Mouse (Mus musculus): ENCODE data around the gene Clec16a. TPM values are rescaled to one million over a fixed set of nuclear protein-coding genes. Genes with fewer than 3 reads are reported as not detected.

Clec16a gene
- polyA plus RNA-seq, 1 experiment: 19.6 TPM

- TF ChIP-seq GATA1 (IDR thresholded peaks at IDR 0.05; ENCODE audit: low read length): no peak
Measured at GRCm38 (mm10) chr16:10756168-10756567, 211.0 kb downstream of the Clec16a start.

- TF ChIP-seq GATA1 (IDR thresholded peaks at IDR 0.05; ENCODE audit: low read length): no peak
Measured at GRCm38 (mm10) chr16:10761182-10761581, 216.0 kb downstream of the Clec16a start.

GRCm38 (mm10) chr16:10762569-10763180 lies 217.5 kb downstream of the Clec16a start:
- no peak for TF ChIP-seq GATA1 (IDR thresholded peaks at IDR 0.05; ENCODE audit: low read length)

GRCm38 (mm10) chr16:10763540-10764264 lies 218.6 kb downstream of the Clec16a start:
- no peak for TF ChIP-seq GATA1 (IDR thresholded peaks at IDR 0.05; ENCODE audit: low read length)

DNA sequence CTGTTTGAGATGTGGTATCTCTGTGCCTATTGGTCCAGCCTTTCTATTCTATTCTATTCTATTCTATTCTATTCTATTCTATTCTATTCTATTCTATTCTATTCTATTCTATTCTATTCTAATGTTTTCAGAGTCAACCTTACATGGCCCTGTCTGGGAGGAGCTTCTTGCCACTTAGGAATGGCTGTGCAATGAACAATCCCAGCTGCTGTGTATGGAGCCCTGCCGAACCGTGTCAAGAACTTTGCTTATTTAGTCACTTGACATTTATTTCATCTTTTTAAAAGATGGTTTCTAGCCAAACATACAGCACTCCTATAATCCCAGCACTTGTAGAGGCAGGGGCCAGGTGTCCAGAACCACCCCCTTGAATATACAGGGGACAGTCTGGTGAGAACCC lies 219.2 kb downstream of the Clec16a start:
- no peak for TF ChIP-seq GATA1 (IDR thresholded peaks at IDR 0.05; ENCODE audit: low read length)

DNA sequence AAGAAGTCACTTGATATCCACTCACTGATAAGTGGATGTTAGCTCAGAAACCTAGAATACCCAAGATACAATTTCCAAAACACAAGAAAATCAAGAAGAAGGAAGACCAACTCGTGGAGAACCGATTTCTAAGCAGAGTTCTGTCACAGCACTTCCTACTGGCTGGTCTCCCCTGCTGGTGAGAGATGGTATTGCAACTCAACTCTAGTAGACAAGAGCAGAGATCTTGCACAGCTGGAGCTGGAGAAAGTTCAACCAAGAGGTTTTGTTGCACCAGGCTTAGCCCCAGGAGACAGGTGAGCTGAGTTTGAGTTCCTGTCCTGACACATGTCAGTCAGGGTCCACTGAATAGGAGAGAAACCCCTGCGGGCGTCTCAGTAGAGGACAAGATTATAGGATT lies 222.0 kb downstream of the Clec16a start:
- TF ChIP-seq GATA1 (IDR thresholded peaks at IDR 0.05; ENCODE audit: low read length): no peak

GRCm38 (mm10) chr16:10768821-10769220 lies 223.7 kb downstream of the Clec16a start:
- no peak for TF ChIP-seq GATA1 (IDR thresholded peaks at IDR 0.05; ENCODE audit: low read length)

GRCm38 (mm10) chr16:10769661-10770060 lies 224.5 kb downstream of the Clec16a start:
- no peak for TF ChIP-seq GATA1 (IDR thresholded peaks at IDR 0.05; ENCODE audit: low read length)

- TF ChIP-seq GATA1 (IDR thresholded peaks at IDR 0.05; ENCODE audit: low read length): no peak
Measured at GRCm38 (mm10) chr16:10770531-10771325, 225.6 kb downstream of the Clec16a start.

- no peak for TF ChIP-seq GATA1 (IDR thresholded peaks at IDR 0.05; ENCODE audit: low read length)
Measured at GRCm38 (mm10) chr16:10771769-10772510, 226.8 kb downstream of the Clec16a start.

DNA sequence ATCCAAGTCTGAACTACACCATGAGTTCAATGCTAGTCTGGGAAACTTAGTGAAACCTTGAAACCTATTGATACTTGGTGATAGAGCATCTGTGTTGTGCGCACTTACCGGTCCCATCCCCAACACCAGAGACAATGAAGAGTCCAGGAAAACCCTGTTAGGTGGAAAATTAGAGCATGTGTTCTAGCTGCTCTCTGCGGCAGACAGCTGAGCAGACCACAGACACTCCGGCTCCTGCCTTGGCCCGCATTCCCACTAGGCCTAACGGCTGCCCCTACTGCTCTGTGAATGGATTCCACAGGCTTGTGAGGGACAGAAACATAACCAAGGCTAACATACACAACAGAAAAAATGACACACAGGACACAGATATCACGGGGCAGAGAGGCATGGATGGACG lies 228.4 kb downstream of the Clec16a start:
- no peak for TF ChIP-seq GATA1 (IDR thresholded peaks at IDR 0.05; ENCODE audit: low read length)

GRCm38 (mm10) chr16:10774726-10775125 lies 229.6 kb downstream of the Clec16a start:
- no peak for TF ChIP-seq GATA1 (IDR thresholded peaks at IDR 0.05; ENCODE audit: low read length)

DNA sequence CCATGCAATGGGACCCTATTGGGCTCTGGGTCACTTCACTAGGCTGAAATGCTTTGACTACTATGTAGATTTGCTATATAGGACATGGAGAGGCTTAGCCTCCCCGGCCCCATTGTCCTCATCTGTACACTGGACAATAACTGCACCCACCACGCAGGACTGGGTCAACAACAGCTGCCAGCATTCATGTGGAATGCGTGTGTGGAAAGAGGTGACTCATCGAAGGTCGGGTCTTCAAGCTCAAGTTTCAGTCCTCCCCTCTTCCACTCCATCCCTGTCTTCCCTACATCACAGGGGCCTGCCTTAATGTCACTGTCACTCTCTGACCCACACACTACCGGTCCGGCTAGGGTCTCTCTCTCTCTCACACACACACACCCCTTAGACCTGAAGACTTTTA lies 231.2 kb downstream of the Clec16a start:
- no peak for TF ChIP-seq GATA1 (IDR thresholded peaks at IDR 0.05; ENCODE audit: low read length)

GRCm38 (mm10) chr16:10777579-10778160 lies 232.5 kb downstream of the Clec16a start:
- no peak for TF ChIP-seq GATA1 (IDR thresholded peaks at IDR 0.05; ENCODE audit: low read length)

- TF ChIP-seq GATA1 (IDR thresholded peaks at IDR 0.05; ENCODE audit: low read length): no peak
Measured at GRCm38 (mm10) chr16:10780631-10781120, 235.5 kb downstream of the Clec16a start.

Data from G1E-ER4 (cell line).